Mouse (Mus musculus): ENCODE results near the gene Dab2ip. TPM values are rescaled to one million over a fixed set of nuclear protein-coding genes. Genes with fewer than 3 reads are reported as not detected.

Gene Dab2ip
- polyA plus RNA-seq, 1 experiment from 2014 or later = 60.0 TPM

GRCm38 (mm10) chr2:35619532-35619931, 61.5 kb downstream of the Dab2ip start:
- Histone ChIP-seq H3K9ac (no peak overlapping the region), H3K36me3 (no peaks in the 10 kb centered on the region), H3K27me3 (replicated peaks) (no peaks in the 10 kb centered on the region), H3K4me3 (replicated peaks) (no peak overlapping the region), H3K4me2 (peak overlapping the region; percentile 43; the same call in 1 of the 2 replicates), H3K9me3 (no peaks in the 10 kb centered on the region), H3K4me1 (peaks cover 76% of the 10 kb centered on the region), H3K27ac (peak overlapping the region; percentile 72)
- WGBS = 39% methylated on average over 2 of the region's 2 CpGs
- no peak for ATAC-seq (ENCODE audit: insufficient read depth, low FRiP score, low read depth)

DNA sequence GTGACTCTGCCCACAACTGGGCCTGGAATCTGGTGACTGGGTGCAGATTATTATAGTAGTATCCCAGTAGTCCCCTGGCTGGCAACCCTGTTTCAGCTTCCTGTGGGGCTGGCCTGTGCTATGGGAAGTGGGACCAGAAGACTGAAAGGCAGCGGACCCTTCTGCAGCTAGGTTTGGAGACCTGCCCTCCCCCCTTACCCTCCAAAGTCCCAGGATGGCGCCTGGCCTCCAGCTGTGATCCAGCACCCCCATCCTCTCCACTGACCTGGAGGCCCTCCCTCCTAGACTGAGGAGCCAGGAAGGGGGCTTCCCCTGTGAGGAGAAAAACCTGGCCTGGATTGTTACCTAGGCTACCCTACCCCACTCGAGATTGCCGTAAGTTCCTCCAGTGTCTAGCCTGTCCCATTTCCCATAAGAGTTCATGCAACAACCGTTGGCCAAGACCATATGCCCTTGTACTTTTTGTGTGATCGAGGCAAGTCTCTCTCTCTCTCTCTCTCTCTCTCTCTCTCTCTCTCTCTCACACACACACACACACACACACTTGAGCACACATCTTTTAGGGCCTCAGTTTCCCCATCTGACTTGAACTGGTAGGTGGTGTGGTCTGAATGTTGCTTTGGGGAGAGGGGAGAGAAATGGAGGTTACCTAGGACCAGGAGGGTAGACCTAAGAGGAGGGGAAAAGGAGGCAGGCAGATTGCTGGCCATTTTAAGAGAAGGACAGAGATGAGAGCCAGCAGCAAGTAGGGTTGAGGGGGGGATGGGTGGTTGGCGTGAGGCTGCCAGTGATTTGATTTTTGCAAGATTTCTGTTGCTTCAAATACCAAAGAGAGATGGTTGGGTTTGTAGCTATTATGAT, 62.5 kb downstream of the Dab2ip start:
- Histone ChIP-seq H3K9ac (no peak overlapping the region), H3K4me1 (peaks cover 78% of the 10 kb centered on the region), H3K4me2 (peak overlapping the region; percentile 43), H3K27me3 (replicated peaks) (no peaks in the 10 kb centered on the region), H3K36me3 (no peaks in the 10 kb centered on the region), H3K4me3 (replicated peaks) (peak overlapping the region; percentile 14), H3K27ac (peak overlapping the region; percentile 72), H3K9me3 (no peaks in the 10 kb centered on the region)
- WGBS = 19% methylated on average over 7 of the region's 7 CpGs
- peak; percentile 13; the same call in 1 of the 2 replicates for ATAC-seq (ENCODE audit: insufficient read depth, low FRiP score, low read depth)

- Histone ChIP-seq H3K36me3 (no peaks in the 10 kb centered on the region), H3K27me3 (replicated peaks) (no peaks in the 10 kb centered on the region), H3K4me1 (peaks cover 78% of the 10 kb centered on the region), H3K4me2 (no peak overlapping the region; the same call in 1 of the 2 replicates), H3K27ac (peak overlapping the region; percentile 72; the same call in 1 of the 2 replicates), H3K9me3 (no peaks in the 10 kb centered on the region), H3K4me3 (replicated peaks) (no peak overlapping the region), H3K9ac (no peak overlapping the region)
- WGBS = 69% methylated on average over 2 of the region's 2 CpGs
- ATAC-seq (ENCODE audit: insufficient read depth, low FRiP score, low read depth) = no peak
Observed at GRCm38 (mm10) chr2:35621225-35621519, 63.1 kb downstream of the Dab2ip start.

DNA sequence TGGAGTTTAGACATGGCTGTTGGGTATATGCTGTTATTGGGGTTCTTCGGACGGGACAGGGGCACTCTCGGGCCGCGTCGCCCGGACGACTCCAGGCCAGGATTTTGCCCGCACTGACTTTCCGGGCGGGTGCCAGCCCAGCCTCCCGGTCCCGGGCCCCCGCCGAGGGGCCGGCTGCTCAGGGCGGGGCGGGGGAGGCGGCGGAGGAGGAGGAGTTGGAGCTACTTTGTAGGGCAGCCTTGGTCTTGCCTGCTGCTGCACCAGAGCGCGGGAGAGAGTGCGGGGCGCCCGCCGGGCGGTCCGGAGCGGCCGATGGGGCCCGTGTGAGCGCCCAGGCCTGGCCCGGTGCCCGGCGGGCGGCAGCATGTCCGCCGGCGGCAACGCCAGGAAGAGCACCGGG, 63.7 kb downstream of the Dab2ip start:
- no peaks in the 10 kb centered on the region for H3K36me3 ChIP-seq
- peak overlapping the region; percentile 76 for H3K4me3 ChIP-seq (replicated peaks)
- no peaks in the 10 kb centered on the region for H3K27me3 ChIP-seq (replicated peaks)
- peak; percentile 84 for ATAC-seq (ENCODE audit: insufficient read depth, low FRiP score, low read depth)
- H3K9me3 ChIP-seq = no peaks in the 10 kb centered on the region
- H3K27ac ChIP-seq = peak overlapping the region; percentile 74
- WGBS = under 1% methylated on average over 38 of the region's 41 CpGs
- H3K9ac ChIP-seq = peak overlapping the region; percentile 89
- peak overlapping the region; percentile 77 for H3K4me2 ChIP-seq
- peaks cover 77% of the 10 kb centered on the region for H3K4me1 ChIP-seq

GRCm38 (mm10) chr2:35622261-35623103, 64.4 kb downstream of the Dab2ip start:
- Histone ChIP-seq H3K9me3 (no peaks in the 10 kb centered on the region), H3K4me3 (replicated peaks) (peak overlapping the region; percentile 76), H3K27ac (peak overlapping the region; percentile 74), H3K36me3 (no peaks in the 10 kb centered on the region), H3K27me3 (replicated peaks) (no peaks in the 10 kb centered on the region), H3K4me1 (peaks cover 79% of the 10 kb centered on the region), H3K4me2 (peak overlapping the region; percentile 77), H3K9ac (peak overlapping the region; percentile 89)
- ATAC-seq (ENCODE audit: insufficient read depth, low FRiP score, low read depth) = no peak; the same call in 1 of the 2 replicates
- 1% methylated on average over 20 of the region's 20 CpGs for WGBS

- WGBS = 26% methylated on average over 4 of the region's 4 CpGs
- Histone ChIP-seq H3K9ac (peak overlapping the region; percentile 89; the same call in 1 of the 2 replicates), H3K4me1 (peaks cover 79% of the 10 kb centered on the region), H3K27me3 (replicated peaks) (no peaks in the 10 kb centered on the region), H3K4me3 (replicated peaks) (peak overlapping the region; percentile 76), H3K27ac (0 out of 2 replicates have a peak overlapping the region, but pooled peaks have one; percentile 74), H3K36me3 (no peaks in the 10 kb centered on the region), H3K9me3 (no peaks in the 10 kb centered on the region), H3K4me2 (peak overlapping the region; percentile 77)
- ATAC-seq (ENCODE audit: insufficient read depth, low FRiP score, low read depth) = no peak
Observed at GRCm38 (mm10) chr2:35623104-35623377, 65.0 kb downstream of the Dab2ip start.

DNA sequence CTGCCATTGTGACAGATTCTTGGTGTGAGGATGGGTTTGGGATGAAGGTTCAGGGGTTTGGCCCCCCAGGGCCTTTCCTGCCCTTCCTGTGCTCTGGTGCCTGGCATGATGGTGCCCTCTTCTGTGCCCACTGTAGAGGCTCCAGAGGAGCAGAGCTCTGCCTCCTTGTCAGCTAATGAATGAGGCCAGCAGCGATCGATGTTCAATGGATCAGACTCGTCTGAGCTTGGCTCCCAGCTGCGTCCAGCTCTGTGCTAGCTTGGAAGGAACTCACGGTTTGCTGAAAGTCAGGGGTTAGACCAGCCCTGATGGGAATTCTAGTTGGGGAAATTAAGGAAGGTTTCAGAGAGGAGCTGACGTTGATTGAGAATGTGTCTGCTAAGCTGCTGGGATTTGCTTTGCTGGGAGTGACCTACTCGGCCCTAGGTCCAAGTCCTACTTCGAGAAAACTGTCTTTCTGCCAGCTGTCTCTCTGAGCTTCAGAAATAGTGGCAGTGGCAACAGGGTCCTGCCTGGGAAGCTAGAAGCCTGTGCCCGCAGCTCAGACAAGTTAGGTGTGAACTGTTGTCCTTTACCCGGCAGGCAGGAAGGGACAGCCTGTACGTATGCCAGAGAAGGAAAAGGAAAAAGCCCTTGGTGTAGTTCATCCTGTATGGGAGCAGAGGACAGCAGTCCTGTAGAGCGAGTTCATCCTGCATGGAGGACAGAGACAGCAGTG, 65.5 kb downstream of the Dab2ip start:
- H3K36me3 ChIP-seq = no peaks in the 10 kb centered on the region
- peak overlapping the region; percentile 76 for H3K4me3 ChIP-seq (replicated peaks)
- H3K4me1 ChIP-seq = peaks cover 74% of the 10 kb centered on the region
- H3K9ac ChIP-seq = peak overlapping the region; percentile 1; the same call in 1 of the 2 replicates
- peak overlapping the region; percentile 23; the same call in 1 of the 2 replicates for H3K27ac ChIP-seq
- no peaks in the 10 kb centered on the region for H3K9me3 ChIP-seq
- H3K27me3 ChIP-seq (replicated peaks) = no peaks in the 10 kb centered on the region
- no peak for ATAC-seq (ENCODE audit: insufficient read depth, low FRiP score, low read depth)
- H3K4me2 ChIP-seq = peak overlapping the region; percentile 77
- WGBS = 29% methylated on average over 12 of the region's 12 CpGs

GRCm38 (mm10) chr2:35624380-35625006, 66.4 kb downstream of the Dab2ip start:
- Histone ChIP-seq H3K27ac (no peak overlapping the region), H3K4me1 (peaks cover 67% of the 10 kb centered on the region), H3K27me3 (replicated peaks) (no peaks in the 10 kb centered on the region), H3K4me2 (peak overlapping the region; percentile 77), H3K36me3 (no peaks in the 10 kb centered on the region), H3K9me3 (no peaks in the 10 kb centered on the region), H3K4me3 (replicated peaks) (no peak overlapping the region), H3K9ac (no peak overlapping the region)
- ATAC-seq (ENCODE audit: insufficient read depth, low FRiP score, low read depth) = no peak
- WGBS = 64% methylated on average over 5 of the region's 5 CpGs

DNA sequence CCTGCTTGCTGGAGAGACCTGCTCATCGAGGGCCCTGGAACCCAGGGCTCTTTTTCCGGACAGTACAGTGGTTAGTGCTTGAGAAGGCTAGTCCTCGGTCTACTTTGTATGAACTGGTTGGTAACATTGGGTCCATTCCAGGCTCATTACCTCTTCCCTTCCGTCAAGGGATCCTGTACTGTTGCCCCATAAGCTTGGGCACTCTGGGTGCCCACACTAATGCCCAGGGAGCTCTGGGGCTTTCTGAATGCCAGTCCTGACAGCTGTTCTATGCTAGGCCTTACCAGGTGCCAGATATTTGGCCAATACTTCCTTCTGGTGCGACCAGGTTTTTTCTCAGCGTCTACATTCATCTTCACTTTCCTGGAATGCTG, 66.9 kb downstream of the Dab2ip start:
- WGBS = 85% methylated on average over 6 of the region's 6 CpGs
- H3K27me3 ChIP-seq (replicated peaks) = no peaks in the 10 kb centered on the region
- no peak for ATAC-seq (ENCODE audit: insufficient read depth, low FRiP score, low read depth)
- H3K9ac ChIP-seq = no peak overlapping the region
- no peaks in the 10 kb centered on the region for H3K9me3 ChIP-seq
- H3K36me3 ChIP-seq = no peaks in the 10 kb centered on the region
- no peak overlapping the region for H3K27ac ChIP-seq
- H3K4me1 ChIP-seq = peaks cover 62% of the 10 kb centered on the region
- no peak overlapping the region for H3K4me3 ChIP-seq (replicated peaks)
- H3K4me2 ChIP-seq = no peak overlapping the region

DNA sequence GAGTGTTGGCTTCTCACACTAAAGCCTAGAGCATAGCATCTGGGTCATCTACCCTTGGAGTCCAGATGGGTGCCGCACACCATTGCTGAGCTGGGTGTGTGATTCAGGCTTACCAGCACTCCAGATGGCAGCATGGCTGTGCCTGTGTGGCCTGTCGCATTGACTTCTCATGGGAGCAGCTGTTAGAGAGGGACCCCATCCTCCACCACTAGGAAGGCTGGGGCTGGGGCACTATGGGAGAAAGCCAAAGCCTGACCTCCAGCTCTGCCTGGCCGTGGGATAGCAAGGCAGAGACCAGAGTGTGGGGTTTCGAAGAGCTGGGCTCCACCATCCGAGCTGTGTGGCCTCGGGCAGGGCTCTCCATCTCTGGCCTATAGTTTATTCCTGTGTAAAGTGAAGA, 67.5 kb downstream of the Dab2ip start:
- no peaks in the 10 kb centered on the region for H3K9me3 ChIP-seq
- peaks cover 57% of the 10 kb centered on the region for H3K4me1 ChIP-seq

DNA sequence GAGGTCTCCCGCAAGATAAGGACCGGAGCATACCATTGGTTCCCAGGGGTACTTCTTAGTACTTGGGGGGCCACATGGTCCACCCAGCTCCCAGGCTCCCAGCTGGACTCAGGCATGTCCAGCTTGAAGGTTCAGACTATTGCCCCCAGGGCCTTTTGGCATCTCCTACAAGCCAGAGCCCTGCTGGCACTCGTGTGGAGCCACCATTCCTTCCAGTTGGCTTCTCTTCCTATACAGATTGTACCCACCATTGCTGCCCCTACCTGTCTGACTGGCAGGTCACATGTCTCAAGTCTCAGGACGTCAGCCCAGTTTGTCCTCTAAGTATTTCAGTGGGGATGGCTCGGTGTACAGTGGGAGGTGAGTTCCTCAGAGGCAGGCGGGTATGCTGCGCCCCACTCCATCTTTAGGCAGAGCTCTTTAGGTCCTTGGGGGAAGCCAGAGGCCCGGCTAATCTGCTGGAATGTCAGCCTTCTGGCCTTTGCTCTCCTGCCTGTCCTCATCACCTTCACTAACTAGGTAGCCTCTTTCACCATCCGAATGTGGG, 68.2 kb downstream of the Dab2ip start:
- Histone ChIP-seq H3K4me1 (peaks cover 52% of the 10 kb centered on the region), H3K36me3 (no peaks in the 10 kb centered on the region), H3K9me3 (no peaks in the 10 kb centered on the region), H3K9ac (no peak overlapping the region), H3K27me3 (replicated peaks) (no peaks in the 10 kb centered on the region), H3K27ac (0 out of 2 replicates have a peak overlapping the region, but pooled peaks have one; percentile 48), H3K4me2 (no peak overlapping the region), H3K4me3 (replicated peaks) (no peak overlapping the region)
- 62% methylated on average over 9 of the region's 9 CpGs for WGBS
- no peak for ATAC-seq (ENCODE audit: insufficient read depth, low FRiP score, low read depth)

More for the DNA sequence above, 67.5 kb downstream of the Dab2ip start:
- WGBS = 72% methylated on average over 6 of the region's 6 CpGs
- Histone ChIP-seq H3K36me3 (no peaks in the 10 kb centered on the region), H3K4me2 (no peak overlapping the region), H3K9ac (no peak overlapping the region), H3K27me3 (replicated peaks) (no peaks in the 10 kb centered on the region), H3K4me3 (replicated peaks) (no peak overlapping the region), H3K27ac (no peak overlapping the region)
- no peak for ATAC-seq (ENCODE audit: insufficient read depth, low FRiP score, low read depth)
